Mouse (Mus musculus) right cerebral cortex, postnatal 25 days (tissue): ENCODE results near the gene Drosha.
A peak's percentile ranks its signal among the peaks of the same experiment; 100 is the strongest.
"Not testable (repeated sequence)": the region's sequence is repeated elsewhere in the genome, so short reads cannot be mapped to it uniquely, and the experiment has no call there.

Experiments used
- DNase-seq: peaks from one replicate; pipeline ENCODE4 v3.0.0; 2022

Gene Drosha

GRCm38 (mm10) chr15:12889909-12890308 lies 65.3 kb downstream of the Drosha start:
- DNase-seq: no peak

- DNase-seq: no peak
Measured at GRCm38 (mm10) chr15:12895426-12895825, 70.8 kb downstream of the Drosha start.

DNA sequence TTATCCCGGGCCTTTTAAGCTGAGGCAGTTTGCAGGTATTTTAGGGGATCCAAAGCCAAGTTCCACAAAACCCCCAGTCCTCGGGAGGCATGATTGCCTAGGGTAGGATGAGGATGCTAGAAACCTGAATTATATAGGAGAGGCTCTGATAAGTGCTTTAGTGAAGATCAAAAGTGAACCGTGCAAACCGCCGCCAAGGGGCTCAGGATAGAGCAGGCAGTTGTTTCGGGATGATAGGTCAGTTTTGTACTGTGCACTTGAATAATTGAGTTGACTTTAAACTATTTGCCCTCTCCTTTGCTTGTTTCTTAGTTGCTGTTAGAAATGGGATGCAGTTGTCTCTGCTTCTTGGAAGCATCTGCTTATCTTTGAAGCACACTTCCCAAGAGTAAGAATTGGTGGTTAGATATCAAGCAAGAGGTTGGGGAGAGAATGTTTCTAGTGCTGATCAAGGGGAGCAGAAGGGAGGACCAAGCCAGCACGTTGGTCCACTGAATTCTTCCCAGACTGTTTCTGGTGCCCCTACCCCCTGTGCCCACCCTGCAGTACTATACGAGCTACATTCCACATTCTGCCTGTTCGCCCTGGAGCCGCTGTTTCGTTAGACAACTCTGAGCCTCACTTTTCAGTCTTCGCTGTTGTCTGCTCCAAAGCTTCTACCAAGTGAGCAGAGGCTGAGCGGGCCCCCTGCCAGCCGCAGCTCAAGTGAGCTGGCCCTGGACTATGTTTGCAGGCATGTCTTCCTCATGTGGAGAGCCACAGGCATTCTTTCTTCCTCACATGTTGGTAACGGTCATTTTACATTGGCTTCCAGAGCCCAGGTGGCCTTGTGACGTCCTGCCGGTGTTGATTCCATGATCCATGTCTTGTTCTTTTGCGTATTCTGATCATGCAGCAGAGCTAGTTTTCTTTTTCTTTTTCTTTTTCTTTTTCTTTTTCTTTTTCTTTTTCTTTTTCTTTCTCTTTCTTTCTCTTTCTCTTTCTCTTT lies 71.7 kb downstream of the Drosha start:
- no peak for DNase-seq

- DNase-seq: no peak
Measured at GRCm38 (mm10) chr15:12897831-12898230, 73.2 kb downstream of the Drosha start.

- DNase-seq: no peak
Measured at GRCm38 (mm10) chr15:12900428-12901196, 76.0 kb downstream of the Drosha start.

GRCm38 (mm10) chr15:12901197-12901570 lies 76.6 kb downstream of the Drosha start:
- DNase-seq: no peak

GRCm38 (mm10) chr15:12904442-12904841 lies 79.8 kb downstream of the Drosha start:
- DNase-seq: no peak

- DNase-seq: peak; percentile 27
Measured at GRCm38 (mm10) chr15:12907962-12908719, 83.5 kb downstream of the Drosha start.

- no peak for DNase-seq
Measured at GRCm38 (mm10) chr15:12908720-12909028, 84.1 kb downstream of the Drosha start.

DNA sequence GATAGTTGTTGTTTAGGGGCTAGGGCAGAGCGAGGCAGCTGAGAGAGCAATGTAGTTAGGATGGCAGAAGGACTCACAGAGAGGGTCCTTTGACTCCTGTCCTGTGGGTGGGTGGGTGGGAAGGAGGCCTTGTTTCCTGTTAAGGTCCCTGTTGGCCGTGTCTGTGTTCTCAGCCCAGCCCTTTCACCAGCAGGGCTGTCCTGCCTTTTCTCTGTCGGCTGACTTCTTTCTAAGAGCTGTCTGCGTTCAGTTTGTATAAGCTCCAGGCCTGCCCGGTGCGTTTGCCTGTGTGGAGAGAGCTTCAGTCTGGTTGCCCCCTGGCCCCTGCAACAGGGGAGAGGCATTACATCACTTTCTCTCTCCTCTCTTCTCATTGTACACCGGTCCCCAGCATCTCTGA lies 84.6 kb downstream of the Drosha start:
- no peak for DNase-seq

- no peak for DNase-seq
Measured at GRCm38 (mm10) chr15:12911082-12911481, 86.5 kb downstream of the Drosha start.

GRCm38 (mm10) chr15:12916314-12916815 lies 91.8 kb downstream of the Drosha start:
- no peak for DNase-seq

DNA sequence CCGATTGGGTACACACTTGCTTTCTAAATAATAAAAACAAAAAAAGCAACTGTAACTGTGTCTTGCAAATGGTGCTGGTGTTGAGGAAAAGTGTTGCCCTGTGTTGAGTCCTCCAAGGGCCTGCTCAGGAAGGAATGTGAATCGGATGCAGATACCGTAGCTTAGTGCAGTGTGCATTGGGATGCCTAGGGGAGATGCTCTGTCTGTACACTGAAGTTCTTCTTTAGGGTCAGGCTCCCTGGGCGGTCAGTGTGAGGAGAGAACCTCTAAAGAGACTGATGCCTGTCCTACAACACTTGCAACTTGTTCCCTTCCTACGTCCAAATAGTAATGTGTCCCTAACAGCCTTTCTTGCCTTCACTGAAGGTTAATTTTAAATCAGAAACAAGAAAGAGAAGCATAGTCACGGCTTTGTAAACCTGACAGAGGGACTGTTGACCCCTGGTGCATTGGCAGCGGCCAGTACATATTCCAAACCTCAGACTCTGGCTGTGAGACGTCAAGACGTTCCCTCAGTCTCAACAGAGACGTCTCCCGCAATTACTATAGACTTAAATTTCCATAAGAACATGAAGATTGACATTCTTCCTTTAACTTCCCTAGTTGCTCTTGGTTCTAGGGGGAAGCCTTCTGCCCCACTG lies 94.8 kb downstream of the Drosha start:
- DNase-seq: not testable (repeated sequence)

DNA sequence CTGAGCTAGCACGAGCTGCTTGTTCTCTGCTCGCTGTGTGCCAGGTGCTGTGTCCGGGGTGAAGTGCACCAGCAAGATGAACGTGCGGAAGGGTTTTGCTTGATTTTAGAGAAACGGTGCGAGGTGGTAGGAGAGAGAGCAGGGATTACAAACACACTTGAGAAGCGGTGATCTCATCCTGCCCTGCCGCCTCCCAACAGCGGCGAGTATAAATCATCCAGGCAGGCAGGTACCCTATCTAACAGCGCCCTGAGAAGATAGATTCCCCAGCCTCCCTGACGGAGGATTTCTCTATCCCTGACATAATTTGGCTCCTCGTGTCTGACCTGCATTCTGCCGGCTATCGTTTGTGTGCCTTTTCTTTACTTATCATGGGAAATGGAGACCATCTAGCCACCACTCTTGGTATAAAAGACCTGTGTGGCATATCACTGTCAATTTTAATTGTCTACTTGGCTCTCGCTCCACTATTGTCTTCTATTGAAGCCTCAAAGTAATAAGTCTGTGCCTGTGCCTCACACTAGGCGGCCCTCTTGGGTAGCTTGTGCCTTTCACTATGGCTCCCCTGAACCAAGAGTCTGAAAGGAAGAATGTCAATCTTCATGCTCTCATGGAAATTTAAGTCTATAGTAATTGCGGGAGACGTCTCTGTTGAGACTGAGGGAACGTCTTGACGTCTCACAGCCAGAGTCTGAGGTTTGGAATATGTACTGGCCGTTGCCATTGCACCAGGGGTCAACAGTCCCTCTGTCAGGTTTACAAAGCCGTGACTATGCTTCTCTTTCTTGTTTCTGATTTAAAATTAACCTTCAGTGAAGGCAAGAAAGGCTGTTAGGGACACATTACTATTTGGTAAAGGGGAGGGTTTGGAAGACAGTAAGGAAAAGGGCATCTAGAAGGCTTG lies 95.6 kb downstream of the Drosha start:
- DNase-seq: no peak

DNA sequence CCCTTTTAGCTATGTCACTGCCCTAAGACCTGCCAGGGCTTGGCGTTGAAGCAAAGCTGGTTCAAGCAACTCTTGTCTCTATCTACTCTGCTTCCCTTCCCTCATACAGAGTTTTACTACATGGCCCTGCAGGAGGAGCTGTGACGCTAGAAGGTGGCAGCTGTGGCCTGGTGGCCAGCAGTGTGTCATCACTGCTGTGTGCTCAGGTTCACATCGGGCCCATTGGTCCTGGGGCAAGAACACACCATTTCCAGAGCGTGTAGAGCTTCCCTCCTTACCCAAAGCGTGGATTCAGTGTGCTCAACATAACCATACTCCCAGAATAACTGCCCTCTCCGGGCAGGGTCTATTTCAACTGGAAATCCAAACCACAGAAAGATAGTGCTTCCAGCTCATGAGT lies 97.3 kb downstream of the Drosha start:
- DNase-seq: no peak

GRCm38 (mm10) chr15:12923826-12924225 lies 99.2 kb downstream of the Drosha start:
- no peak for DNase-seq

DNA sequence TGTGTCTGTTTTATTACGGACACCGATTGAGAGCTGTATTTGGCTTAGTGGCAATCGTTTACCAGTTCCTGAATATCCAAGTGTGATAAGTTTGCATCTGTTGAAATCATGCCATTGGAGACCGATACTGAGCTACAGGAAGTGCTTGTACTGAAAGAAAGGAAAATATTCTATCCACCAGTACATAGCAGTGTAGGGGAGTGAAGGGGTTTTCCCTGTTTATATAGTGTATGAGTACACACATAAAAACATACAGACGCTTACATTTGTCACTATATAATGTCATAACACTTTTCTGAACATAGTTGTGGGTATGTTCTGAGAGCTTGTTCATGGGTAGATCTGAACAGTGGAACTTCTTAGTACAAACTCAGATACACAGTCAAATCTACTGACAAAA lies 106.9 kb downstream of the Drosha start:
- DNase-seq: no peak

DNA sequence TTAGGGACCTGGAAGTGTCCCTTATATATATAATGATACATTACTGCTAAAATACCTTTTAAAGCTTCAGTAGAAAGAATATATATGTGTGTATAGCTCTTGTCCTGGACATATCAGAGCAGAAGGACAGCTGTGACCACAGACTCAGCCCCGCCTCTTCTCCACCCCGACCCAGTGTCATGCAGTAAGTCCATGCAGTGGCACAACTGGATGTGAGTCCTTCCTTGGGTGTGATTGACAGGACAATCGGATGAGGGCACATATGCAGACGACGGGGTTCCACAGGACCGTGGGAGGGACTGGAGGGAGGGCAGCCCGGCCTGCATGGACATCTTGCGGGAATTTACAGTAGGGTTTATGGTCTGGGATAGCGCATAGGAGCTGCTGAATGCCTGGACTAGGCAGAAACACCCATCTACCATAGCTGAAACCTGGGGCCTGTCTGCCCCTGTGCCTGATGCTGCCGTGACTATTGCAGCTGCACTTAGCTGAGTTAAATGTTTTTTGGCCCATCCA lies 111.7 kb downstream of the Drosha start:
- DNase-seq: no peak

DNA sequence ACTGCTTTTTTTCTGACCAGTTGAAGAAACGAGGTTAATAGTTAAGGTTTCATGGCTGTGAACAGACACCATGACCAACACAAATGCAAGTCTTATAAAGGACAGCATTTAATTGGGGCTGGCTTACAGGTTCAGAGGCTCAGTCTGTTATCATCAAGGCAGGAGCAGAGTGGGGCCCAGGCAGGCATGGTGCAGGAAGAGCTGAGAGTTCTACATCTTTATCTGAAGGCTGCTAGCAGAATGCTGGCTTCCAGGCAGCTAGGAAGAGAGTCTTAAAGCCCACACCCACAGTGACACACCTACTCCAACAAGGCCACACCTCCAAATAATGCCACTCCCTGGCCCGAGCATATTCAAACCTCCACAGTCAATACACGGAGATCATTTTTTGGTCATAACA lies 112.7 kb downstream of the Drosha start:
- DNase-seq: not testable (repeated sequence)

DNA sequence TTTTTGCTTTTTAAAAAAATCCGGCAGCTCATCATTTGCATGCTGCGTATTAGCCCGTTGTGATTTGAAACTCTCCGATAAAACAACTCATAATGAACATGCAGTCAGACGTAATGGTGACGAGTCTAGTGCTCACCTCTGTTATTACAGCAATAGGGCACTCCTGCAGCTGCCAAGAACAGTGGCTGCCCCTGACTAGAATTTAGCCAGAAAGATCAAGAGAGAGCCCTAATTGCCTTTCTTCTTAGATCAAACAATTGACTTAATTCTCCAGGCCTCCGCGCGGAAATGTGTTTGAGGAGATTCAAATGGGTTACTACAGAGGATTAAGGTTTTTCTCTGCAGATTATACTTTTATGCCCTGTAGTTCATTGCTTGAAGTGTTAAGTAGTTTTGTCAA lies 116.5 kb downstream of the Drosha start:
- DNase-seq: no peak

DNA sequence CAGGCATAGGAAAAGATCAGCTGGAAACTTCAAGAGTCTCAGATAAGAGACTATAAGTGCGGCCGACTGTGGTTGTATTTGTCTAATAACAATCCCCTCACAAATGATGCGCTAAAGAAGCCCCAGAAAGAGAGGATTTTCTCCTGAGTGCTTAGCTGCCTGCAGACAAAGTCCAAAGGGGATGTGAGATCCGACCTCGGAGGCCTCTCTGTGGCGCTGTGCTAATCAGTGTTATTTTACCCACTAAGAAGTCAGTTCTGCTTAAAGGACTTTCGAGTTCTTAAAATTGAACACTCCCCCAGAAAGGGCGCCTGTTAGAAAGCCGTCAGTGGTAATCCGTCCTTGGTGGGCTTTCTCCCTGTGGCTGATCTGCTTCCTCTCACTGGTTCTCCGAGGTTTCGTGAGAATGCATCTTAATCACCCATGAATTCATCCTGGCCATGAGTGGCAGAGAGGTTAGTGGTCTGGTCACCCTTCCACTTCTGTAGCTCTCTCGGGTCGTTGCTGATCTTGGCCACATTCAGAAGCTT lies 117.1 kb downstream of the Drosha start:
- DNase-seq: no peak
